Mouse (Mus musculus) Patski (cell line): ENCODE data around the gene Dnah6. TPM values are rescaled to one million over a fixed set of nuclear protein-coding genes. Genes with fewer than 3 reads are reported as not detected.

Experiments used
- ATAC-seq: fragments of 100-300 bp; one replicate; pipeline ENCODE4 v1.8.0; 2021
- CTCF ChIA-PET: fragments of 350-600 bp; sonication (Branson Sonifier 250); formaldehyde crosslinking; loops from one replicate; lab custom pipeline; 2022; ENCODE audit warnings: inconsistent platforms; lab: Charles Lee
- POLR2A ChIA-PET: fragments of 350-600 bp; sonication (Branson Sonifier 250); formaldehyde crosslinking; loops from one replicate; lab custom pipeline; 2022; ENCODE audit warnings: antibody characterized with exemption, inconsistent platforms; lab: Charles Lee
- DNase-seq: peaks from one replicate; pipeline ENCODE4 v3.0.0-alpha.2; 2011; ENCODE audit warnings: low read depth, low spot score
- H3K27me3 ChIP-seq: fragments of 371-371 bp; one replicate; pipeline ENCODE4 v1.5.1; 2021
- CTCF ChIP-seq: fragments of 100-300 bp; IDR thresholded peaks from one replicate; pipeline ENCODE4 v1.5.1; 2021
- in situ Hi-C: fragments of 300-500 bp; cut with MboI; formaldehyde crosslinking; loops from 3 replicates; pipeline ENCODE4 v1.11.1; 2018; ENCODE audit warnings: low pct_unique_long_range_greater_than_20kb, mixed read lengths
- polyA plus RNA-seq: library from polyadenylated mRNA; unstranded; gene quantifications from one replicate; pipeline ENCODE4 v1.2.3, GENCODE M21; 2021

Gene Dnah6
- polyA plus RNA-seq, 1 experiment from 2014 or later, result 0.01 TPM

GRCm38 (mm10) chr6:73082571-73082970, 138.9 kb downstream of the Dnah6 start:
- ATAC-seq (no peak), DNase-seq (no peak)
- CTCF ChIA-PET, result no interaction called here
- H3K27me3 ChIP-seq, result peaks cover 16% of the 10 kb centered on the region
- no peak for TF ChIP-seq CTCF
- POLR2A ChIA-PET, result no interaction called here
- in situ Hi-C loops, result no loop called here

GRCm38 (mm10) chr6:73072093-73072786, 149.2 kb downstream of the Dnah6 start:
- peaks cover 11% of the 10 kb centered on the region for H3K27me3 ChIP-seq
- no peak for ATAC-seq
- ChIA-PET CTCF (no interaction called here), POLR2A (no interaction called here)
- no peak for TF ChIP-seq CTCF
- no peak for DNase-seq
- in situ Hi-C loops, result no loop called here

GRCm38 (mm10) chr6:73071214-73071613, 150.2 kb downstream of the Dnah6 start:
- TF ChIP-seq CTCF, result no peak
- POLR2A ChIA-PET, result no interaction called here
- no peak for DNase-seq
- no peak for ATAC-seq
- in situ Hi-C loops, result no loop called here
- CTCF ChIA-PET, result no interaction called here
- H3K27me3 ChIP-seq, result peaks cover 11% of the 10 kb centered on the region

- TF ChIP-seq CTCF, result no peak
- DNase-seq (no peak), ATAC-seq (no peak)
- H3K27me3 ChIP-seq, result peaks cover 9% of the 10 kb centered on the region
- in situ Hi-C loops, result no loop called here
- POLR2A ChIA-PET, result interaction anchor here (0.6 kb wide), 1 partner anchor 66 kb away, joined by 7 read pairs; no protein-coding TSS in a partner anchor
- CTCF ChIA-PET, result interaction anchor here (1.6 kb wide), 1 partner anchor 131 kb away, joined by 4 read pairs; no protein-coding TSS in a partner anchor
Measured at GRCm38 (mm10) chr6:73070663-73071062, 150.8 kb downstream of the Dnah6 start.

GRCm38 (mm10) chr6:73064551-73064950, 156.9 kb downstream of the Dnah6 start:
- CTCF ChIA-PET, result no interaction called here
- TF ChIP-seq CTCF, result no peak
- in situ Hi-C loops, result no loop called here
- DNase-seq (no peak), ATAC-seq (no peak)
- H3K27me3 ChIP-seq, result peaks cover 17% of the 10 kb centered on the region
- POLR2A ChIA-PET, result no interaction called here

- ChIA-PET POLR2A (no interaction called here), CTCF (no interaction called here)
- in situ Hi-C loops, result no loop called here
- ATAC-seq, result no peak
- no peak for TF ChIP-seq CTCF
- H3K27me3 ChIP-seq, result peaks cover 8% of the 10 kb centered on the region
- no peak for DNase-seq
Measured at GRCm38 (mm10) chr6:73059596-73060121, 161.8 kb downstream of the Dnah6 start.

GRCm38 (mm10) chr6:73059162-73059561, 162.3 kb downstream of the Dnah6 start:
- ATAC-seq, result no peak
- in situ Hi-C loops, result no loop called here
- no peak for DNase-seq
- peaks cover 6% of the 10 kb centered on the region for H3K27me3 ChIP-seq
- no peak for TF ChIP-seq CTCF
- CTCF ChIA-PET, result no interaction called here
- POLR2A ChIA-PET, result no interaction called here

GRCm38 (mm10) chr6:73055347-73055746, 166.1 kb downstream of the Dnah6 start:
- ATAC-seq, result no peak
- TF ChIP-seq CTCF, result no peak
- ChIA-PET POLR2A (no interaction called here), CTCF (interaction anchor here (1.2 kb wide), 1 partner anchor 17 kb away, joined by 3 read pairs; no protein-coding TSS in a partner anchor)
- DNase-seq, result no peak
- in situ Hi-C loops, result no loop called here
- peaks cover 5% of the 10 kb centered on the region for H3K27me3 ChIP-seq

GRCm38 (mm10) chr6:73054807-73055206, 166.6 kb downstream of the Dnah6 start:
- ChIA-PET CTCF (interaction anchor here (1.2 kb wide), 1 partner anchor 16 kb away, joined by 3 read pairs; no protein-coding TSS in a partner anchor), POLR2A (no interaction called here)
- H3K27me3 ChIP-seq, result no peaks in the 10 kb centered on the region
- DNase-seq (no peak), ATAC-seq (no peak)
- in situ Hi-C loops, result no loop called here
- no peak for TF ChIP-seq CTCF

GRCm38 (mm10) chr6:73053526-73053925, 167.9 kb downstream of the Dnah6 start:
- in situ Hi-C loops, result no loop called here

GRCm38 (mm10) chr6:73047259-73047658, 174.2 kb downstream of the Dnah6 start:
- in situ Hi-C loops, result no loop called here
- no peak for ATAC-seq
- ChIA-PET POLR2A (no interaction called here), CTCF (no interaction called here)
- no peak for DNase-seq
- no peak for TF ChIP-seq CTCF
- peaks cover 5% of the 10 kb centered on the region for H3K27me3 ChIP-seq

More at GRCm38 (mm10) chr6:73053526-73053925, 167.9 kb downstream of the Dnah6 start:
- no peak for TF ChIP-seq CTCF
- ChIA-PET POLR2A (no interaction called here), CTCF (no interaction called here)
- DNase-seq (no peak), ATAC-seq (no peak)
- no peaks in the 10 kb centered on the region for H3K27me3 ChIP-seq
